Mouse (Mus musculus) gonadal fat pad, adult 2 months (tissue): ENCODE measurements around the gene Acta1. TPM values are rescaled to one million over a fixed set of nuclear protein-coding genes. Genes with fewer than 3 reads are reported as not detected.

Experiments
- DNase-seq: peaks from one replicate; pipeline ENCODE4 v3.0.0-alpha.2; 2012; ENCODE audit warnings: low read depth
- polyA plus RNA-seq: library from polyadenylated mRNA; depleted of rRNA; stranded (reverse); fragments of >200 nt; gene quantifications from 2 replicates; pipeline ENCODE4 v1.2.3, GENCODE M21; 2012; rRNA removed

Acta1 gene
- polyA plus RNA-seq, 1 experiment = 112 TPM

DNA sequence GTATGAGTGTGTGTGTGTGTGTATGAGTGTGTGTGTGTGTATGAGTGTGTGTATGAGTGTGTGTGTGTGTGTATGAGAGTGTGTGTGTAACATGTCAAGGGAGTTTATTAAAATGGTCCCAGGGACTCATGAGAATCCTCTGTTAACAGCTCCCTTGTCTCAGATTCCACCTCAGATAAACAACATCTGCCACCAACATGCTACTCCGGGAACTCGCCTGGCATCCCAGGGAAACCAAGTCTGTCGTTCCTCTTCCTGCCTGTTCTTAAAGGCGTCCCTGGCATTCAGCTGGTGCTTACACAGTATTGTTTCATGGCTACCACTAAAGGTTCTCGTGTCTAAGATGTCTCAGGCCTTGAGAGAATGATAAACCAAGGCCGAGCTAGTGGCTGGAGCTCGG is 50.2 kb downstream of the Acta1 start:
- no peak for DNase-seq

DNA sequence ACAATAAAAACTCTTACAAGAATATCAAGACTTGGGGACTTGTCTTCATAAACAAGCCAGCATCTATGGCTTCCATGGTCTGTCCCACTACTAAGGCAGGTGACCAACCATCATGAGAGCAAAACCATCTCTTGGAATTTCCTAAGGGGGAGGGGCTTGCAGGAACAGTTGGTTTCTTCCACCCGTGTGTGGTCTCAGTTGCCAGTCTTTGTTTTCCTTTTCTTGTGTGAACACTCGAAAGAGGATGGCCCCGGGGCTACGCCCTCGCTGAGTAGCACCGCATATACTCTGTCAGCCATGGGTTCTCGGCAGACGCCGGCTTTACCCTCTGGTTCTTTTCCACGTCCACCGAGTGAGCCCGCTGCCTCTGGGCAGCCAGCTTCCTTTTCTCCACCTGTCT is 52.5 kb downstream of the Acta1 start:
- no peak for DNase-seq

Other genes with a start within 250 kb of the Acta1 start
- 16.7 and 18.0 TPM in 2 replicates for gene Rhou, start 240.8 kb downstream of the Acta1 start, polyA plus RNA-seq
- gene Rab4a, start 88.8 kb downstream of the Acta1 start, polyA plus RNA-seq = 17.2 and 20.9 TPM in 2 replicates
- gene Ccsap, start 34.5 kb downstream of the Acta1 start, polyA plus RNA-seq = 0.84 and 1.2 TPM in 2 replicates
- gene Nup133, start 54.5 kb upstream of the Acta1 start, polyA plus RNA-seq = 11.5 and 12.6 TPM in 2 replicates
- 16.2 and 16.7 TPM in 2 replicates for gene Abcb10, start 88.4 kb upstream of the Acta1 start, polyA plus RNA-seq
- gene Taf5l, start 126.6 kb upstream of the Acta1 start, polyA plus RNA-seq = 24.9 and 29.0 TPM in 2 replicates
- gene Urb2, start 126.8 kb upstream of the Acta1 start, polyA plus RNA-seq = 5.0 TPM in 2 replicates